Mouse (Mus musculus) brain, adult 10 weeks (tissue): ENCODE data around the gene Max. TPM values are rescaled to one million over a fixed set of nuclear protein-coding genes. Genes with fewer than 3 reads are reported as not detected.

Experiments used
- polyA plus RNA-seq: library from polyadenylated mRNA; stranded (reverse); fragments of 350-450 nt; fragmentation: Illumina TruSeq; extraction: RNeasy Lipid Tissue Mini Kit (QIAGEN cat#74804); gene quantifications from one replicate; pipeline ENCODE4 v1.2.3, GENCODE M21; 2015; ENCODE audit warnings: low read depth, low replicate concordance

Gene Max
- 67.4 TPM for polyA plus RNA-seq

DNA sequence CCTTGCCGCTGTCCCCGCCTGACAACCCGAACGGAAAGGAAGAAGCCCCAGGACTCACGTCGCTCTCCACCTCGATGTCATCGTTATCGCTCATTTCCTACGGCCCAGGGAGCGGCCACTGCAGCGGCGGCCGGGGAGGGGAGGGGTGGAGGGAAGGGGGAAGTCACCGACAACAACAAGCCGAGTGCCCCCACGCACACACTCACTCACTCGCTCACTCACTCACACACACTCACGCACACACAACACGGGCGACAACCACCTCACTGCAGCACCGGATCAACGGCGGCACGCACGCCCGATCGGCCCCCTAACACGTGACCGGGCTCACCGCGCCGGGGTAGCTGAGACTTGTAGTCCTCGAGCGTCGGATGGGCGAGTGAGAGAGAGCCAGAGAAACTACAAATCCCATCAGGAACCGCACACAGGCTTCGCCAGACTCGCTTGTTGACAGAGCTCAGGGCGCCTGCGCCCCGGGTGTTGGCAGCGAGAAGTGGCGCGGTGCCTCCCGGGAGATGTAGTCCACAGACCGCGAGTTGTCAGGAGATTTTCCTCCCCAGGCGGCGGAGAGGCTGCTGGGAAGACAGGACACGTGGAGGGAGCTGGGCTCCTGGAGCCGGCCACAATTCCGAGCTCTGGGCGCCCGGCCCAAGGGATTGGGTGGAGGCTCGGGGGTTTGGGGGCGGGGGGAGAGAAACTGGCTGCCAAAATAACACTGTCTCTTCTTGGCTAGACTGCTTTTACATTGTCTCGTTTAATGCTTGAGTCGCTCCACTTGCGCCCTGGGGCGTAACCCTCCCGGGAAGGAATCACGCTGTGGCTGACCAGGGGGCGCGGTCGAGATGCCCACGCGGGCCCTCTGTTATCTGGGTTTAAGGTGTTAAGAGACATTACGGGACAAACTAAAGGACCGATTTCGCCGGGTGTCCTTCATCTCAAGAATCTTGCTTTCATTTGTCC, at the start of gene Max:
TSS of gene Max (minus strand) at position 270 of the 960 bp plus-strand sequence.

Other genes starting within 250 kb of the Max start
- gene Churc1, start 196.7 kb downstream of the Max start, polyA plus RNA-seq = 133 TPM
- gene Fntb, start 196.6 kb downstream of the Max start, polyA plus RNA-seq = 19.6 TPM
- gene Gpx2, start 166.6 kb downstream of the Max start, polyA plus RNA-seq = not detected
- 195 TPM for gene Rab15, start 139.3 kb downstream of the Max start, polyA plus RNA-seq